Mouse (Mus musculus) midbrain, postnatal 0 days (tissue): ENCODE measurements around the gene Nfkb2. TPM values are rescaled to one million over a fixed set of nuclear protein-coding genes. Genes with fewer than 3 reads are reported as not detected.

ENCODE experiments used
- ATAC-seq: fragments of 200-750 bp; cut with Nextera tagmentation; 2 replicates; pipeline ENCODE4 v1.8.0; 2017; ENCODE audit warnings: moderate number of reproducible peaks, mild to moderate bottlenecking, moderate TSS enrichment, moderate library complexity; ENCODE audit not compliant: low FRiP score
- DNase-seq: peaks from one replicate; pipeline ENCODE4 v3.0.0-alpha.2; 2015; ENCODE audit warnings: low spot score
- H3K27ac ChIP-seq: fragments of 300-500 bp; sonication (generic); 2 replicates; pipeline ENCODE4 v1.5.1; 2014; ENCODE audit warnings: low read depth, mild to moderate bottlenecking, low read length, mixed read lengths
- H3K27me3 ChIP-seq: fragments of 300-500 bp; sonication (generic); 2 replicates; pipeline ENCODE4 v1.6.1; 2014; ENCODE audit warnings: low read length, control low read depth, mixed read lengths; ENCODE audit not compliant: insufficient read depth
- H3K36me3 ChIP-seq: fragments of 300-500 bp; sonication (generic); 2 replicates; pipeline ENCODE4 v1.6.1; 2014; ENCODE audit warnings: low read length, control low read depth, mixed read lengths; ENCODE audit not compliant: insufficient read depth
- H3K4me1 ChIP-seq: fragments of 300-500 bp; sonication (generic); 2 replicates; pipeline ENCODE4 v1.6.1; 2014; ENCODE audit warnings: mild to moderate bottlenecking, control low read depth, antibody characterized with exemption, low read length, mixed read lengths; ENCODE audit not compliant: insufficient read depth
- H3K4me2 ChIP-seq: fragments of 300-500 bp; sonication (generic); 2 replicates; pipeline ENCODE4 v1.6.1; 2014; ENCODE audit warnings: low read depth, mild to moderate bottlenecking, low read length, mixed read lengths; ENCODE audit not compliant: poor library complexity, severe bottlenecking
- H3K4me3 ChIP-seq: fragments of 300-500 bp; sonication (generic); 2 replicates; pipeline ENCODE4 v1.5.1; 2014; ENCODE audit warnings: low read depth, mild to moderate bottlenecking, low read length, moderate library complexity
- H3K9ac ChIP-seq: fragments of 300-500 bp; sonication (generic); replicated peaks from 2 replicates; pipeline ENCODE4 v1.6.1; 2014; ENCODE audit warnings: mild to moderate bottlenecking, low read length, moderate library complexity, mixed read lengths; ENCODE audit not compliant: poor library complexity, severe bottlenecking
- H3K9me3 ChIP-seq: fragments of 300-500 bp; sonication (generic); 2 replicates; pipeline ENCODE4 v1.6.1; 2016; ENCODE audit warnings: low read length, control low read depth
- CTCF ChIP-seq: IDR thresholded peaks from 2 replicates; pipeline ENCODE4 v1.5.1; 2016; ENCODE audit warnings: antibody characterized with exemption, mild to moderate bottlenecking
- WGBS: fragments of 180-500 bp; shearing (Covaris S2); extraction: QIAGEN DNeasy Blood & Tissue Kit; methylation state at CpG from one replicate; pipeline ENCODE4 v1.1.7; 2014; 5-methylcytosine and 5-hydroxymethylcytosine counted together
- polyA plus RNA-seq: library from polyadenylated mRNA; unstranded; fragments of >200 nt; fragmentation: Nextera tagmentation; extraction: Ambion mirVana; gene quantifications from 2 replicates; pipeline ENCODE4 v1.2.1, GENCODE M21; 2015
- total RNA-seq: library from RNA; depleted of rRNA; stranded (reverse); fragments of >200 nt; gene quantifications from 2 replicates; pipeline ENCODE4 v1.2.3, GENCODE M21; 2014

Gene Nfkb2
- total and polyA plus RNA-seq, 2 experiments from 2014 or later: 2.4 to 3.1 TPM

GRCm38 (mm10) chr19:46302551-46302950 is 1.6 kb upstream of the Nfkb2 start:
- Histone ChIP-seq H3K27me3 (0 out of 2 replicates have a peak, but pooled peaks cover 10% of the 10 kb centered on the region), H3K4me1 (no peaks in the 10 kb centered on the region), H3K9ac (no peak overlapping the region), H3K9me3 (no peaks in the 10 kb centered on the region), H3K4me3 (no peak overlapping the region), H3K4me2 (no peak overlapping the region), H3K27ac (no peak overlapping the region), H3K36me3 (no peaks in the 10 kb centered on the region)
- TF ChIP-seq CTCF: no peak
- 80% methylated on average over 4 of the region's 4 CpGs for WGBS
- ATAC-seq (no peak), DNase-seq (no peak)

- Histone ChIP-seq H3K4me1 (no peaks in the 10 kb centered on the region), H3K9ac (no peak overlapping the region), H3K27me3 (0 out of 2 replicates have a peak, but pooled peaks cover 10% of the 10 kb centered on the region), H3K4me2 (peak overlapping the region; percentile 83), H3K36me3 (no peaks in the 10 kb centered on the region), H3K4me3 (peak overlapping the region; percentile 44; the same call in 1 of the 2 replicates), H3K27ac (no peak overlapping the region), H3K9me3 (no peaks in the 10 kb centered on the region)
- 58% methylated on average over 18 of the region's 18 CpGs for WGBS
- ATAC-seq (no peak), DNase-seq (no peak)
- TF ChIP-seq CTCF: no peak
Observed at GRCm38 (mm10) chr19:46303251-46304215, 587 bp upstream of the Nfkb2 start.

- 0 out of 2 replicates have a peak, but pooled peaks cover 10% of the 10 kb centered on the region for H3K27me3 ChIP-seq
- WGBS: 1% methylated on average over 34 of the region's 34 CpGs
- H3K9me3 ChIP-seq: no peaks in the 10 kb centered on the region
- ATAC-seq (peak; percentile 48; the same call in 1 of the 2 replicates), DNase-seq (no peak)
- peak overlapping the region; percentile 83 for H3K4me2 ChIP-seq
- peak overlapping the region; percentile 44 for H3K4me3 ChIP-seq
- TF ChIP-seq CTCF: no peak
- peak overlapping the region; percentile 52; the same call in 1 of the 2 replicates for H3K9ac ChIP-seq
- no peaks in the 10 kb centered on the region for H3K4me1 ChIP-seq
- no peaks in the 10 kb centered on the region for H3K36me3 ChIP-seq
- no peak overlapping the region for H3K27ac ChIP-seq
Observed at GRCm38 (mm10) chr19:46304908-46305333, 801 bp downstream of the Nfkb2 start.

- no peak overlapping the region for H3K27ac ChIP-seq
- H3K9me3 ChIP-seq: no peaks in the 10 kb centered on the region
- H3K4me3 ChIP-seq: peak overlapping the region; percentile 44
- H3K4me2 ChIP-seq: peak overlapping the region; percentile 83
- TF ChIP-seq CTCF: no peak
- H3K36me3 ChIP-seq: peaks cover 1% of the 10 kb centered on the region
- H3K4me1 ChIP-seq: no peaks in the 10 kb centered on the region
- DNase-seq: peak; percentile 65
- 1% methylated on average over 41 of the region's 43 CpGs for WGBS
- ATAC-seq: peak; percentile 22
- H3K27me3 ChIP-seq: 0 out of 2 replicates have a peak, but pooled peaks cover 10% of the 10 kb centered on the region
- peak overlapping the region; percentile 52; the same call in 1 of the 2 replicates for H3K9ac ChIP-seq
Observed at GRCm38 (mm10) chr19:46305432-46306267, 1.5 kb downstream of the Nfkb2 start.

- no peak overlapping the region for H3K9ac ChIP-seq
- H3K4me3 ChIP-seq: 0 out of 2 replicates have a peak overlapping the region, but pooled peaks have one; percentile 44
- H3K36me3 ChIP-seq: peaks cover 7% of the 10 kb centered on the region
- 57% methylated on average over 5 of the region's 5 CpGs for WGBS
- peak overlapping the region; percentile 83 for H3K4me2 ChIP-seq
- no peaks in the 10 kb centered on the region for H3K4me1 ChIP-seq
- no peak for TF ChIP-seq CTCF
- no peak for ATAC-seq
- no peaks in the 10 kb centered on the region for H3K9me3 ChIP-seq
- H3K27me3 ChIP-seq: 0 out of 2 replicates have a peak, but pooled peaks cover 10% of the 10 kb centered on the region
- DNase-seq: no peak
- no peak overlapping the region for H3K27ac ChIP-seq
Observed at GRCm38 (mm10) chr19:46306268-46306610, 2.1 kb downstream of the Nfkb2 start.
